Mouse (Mus musculus) limb, embryonic 11.5 days (tissue): ENCODE data around the gene Iffo1. TPM values are rescaled to one million over a fixed set of nuclear protein-coding genes. Genes with fewer than 3 reads are reported as not detected.

ENCODE experiments used
- ATAC-seq: fragments of 200-750 bp; cut with Nextera tagmentation; 2 replicates; pipeline ENCODE4 v1.8.0; 2017; ENCODE audit warnings: low read depth; ENCODE audit not compliant: insufficient number of reproducible peaks, low FRiP score, low TSS enrichment
- DNase-seq: peaks from one replicate; pipeline ENCODE4 v3.0.0-alpha.2; 2015; ENCODE audit warnings: low spot score
- H3K27ac ChIP-seq: fragments of 300-500 bp; sonication (generic); replicated peaks from 2 replicates; pipeline ENCODE4 v1.5.1; 2014; ENCODE audit warnings: low read depth, mild to moderate bottlenecking, low read length
- H3K27me3 ChIP-seq: fragments of 300-500 bp; sonication (generic); 2 replicates; pipeline ENCODE4 v1.6.1; 2014; ENCODE audit warnings: mild to moderate bottlenecking, low read length, mixed read lengths; ENCODE audit not compliant: control insufficient read depth, insufficient read depth
- H3K36me3 ChIP-seq: fragments of 300-500 bp; sonication (generic); 2 replicates; pipeline ENCODE4 v1.6.1; 2014; ENCODE audit warnings: mild to moderate bottlenecking, low read length, moderate library complexity, mixed read lengths; ENCODE audit not compliant: control insufficient read depth, insufficient read depth
- H3K4me1 ChIP-seq: fragments of 300-500 bp; sonication (generic); 2 replicates; pipeline ENCODE4 v1.6.1; 2014; ENCODE audit warnings: low read length, mixed read lengths; ENCODE audit not compliant: control insufficient read depth, insufficient read depth
- H3K4me2 ChIP-seq: fragments of 300-500 bp; sonication (generic); 2 replicates; pipeline ENCODE4 v1.6.1; 2014; ENCODE audit warnings: low read depth, mild to moderate bottlenecking, moderate library complexity; ENCODE audit not compliant: severe bottlenecking
- H3K4me3 ChIP-seq: fragments of 300-500 bp; sonication (generic); 2 replicates; pipeline ENCODE4 v1.5.1; 2014; ENCODE audit warnings: low read depth, low read length
- H3K9ac ChIP-seq: fragments of 300-500 bp; sonication (generic); 2 replicates; pipeline ENCODE4 v1.6.1; 2014; ENCODE audit warnings: mild to moderate bottlenecking, low read length
- H3K9me3 ChIP-seq: fragments of 300-500 bp; sonication (generic); 2 replicates; pipeline ENCODE4 v1.6.1; 2016; ENCODE audit warnings: low read length; ENCODE audit not compliant: control insufficient read depth
- WGBS: fragments of 180-500 bp; shearing (Covaris S2); extraction: QIAGEN DNeasy Blood & Tissue Kit; methylation state at CpG from one replicate; pipeline ENCODE4 v1.1.7; 2014; 5-methylcytosine and 5-hydroxymethylcytosine counted together
- polyA plus RNA-seq: library from polyadenylated mRNA; unstranded; fragments of >200 nt; fragmentation: Nextera tagmentation; extraction: Ambion mirVana; gene quantifications from 2 replicates; pipeline ENCODE4 v1.2.1, GENCODE M21; 2014

Gene Iffo1
- polyA plus RNA-seq, 1 experiment from 2014 or later: 14.5 TPM

DNA sequence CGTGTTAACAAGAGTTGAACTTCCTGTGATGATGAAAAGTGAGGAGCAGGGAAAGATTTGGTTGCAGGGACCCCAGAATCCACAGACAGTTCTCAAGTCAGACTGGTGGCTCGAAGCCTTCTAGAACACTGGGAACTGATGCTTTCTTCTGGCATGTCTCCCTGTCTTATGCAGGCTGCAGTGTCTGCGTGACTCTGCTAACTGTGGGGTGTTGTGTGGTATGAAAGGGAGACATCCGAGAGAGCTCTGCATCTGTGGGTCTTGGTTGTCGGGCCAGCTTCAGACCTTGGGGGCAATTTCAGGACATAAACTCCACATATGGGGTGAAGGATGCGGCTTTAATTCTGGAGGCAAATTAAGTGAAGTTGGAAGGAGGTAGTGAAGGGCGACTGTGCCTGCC, 1.1 kb downstream of the Iffo1 start:
- DNase-seq (no peak), ATAC-seq (no peak)
- peak overlapping the region; percentile 86 for H3K4me3 ChIP-seq
- H3K27me3 ChIP-seq: no peaks in the 10 kb centered on the region
- H3K9me3 ChIP-seq: no peaks in the 10 kb centered on the region
- peaks cover 22% of the 10 kb centered on the region; the same call in 1 of the 2 replicates for H3K4me1 ChIP-seq
- H3K9ac ChIP-seq: peak overlapping the region; percentile 89
- H3K36me3 ChIP-seq: peaks cover 16% of the 10 kb centered on the region
- WGBS: 56% methylated on average over 7 of the region's 7 CpGs
- H3K4me2 ChIP-seq: peak overlapping the region; percentile 96
- H3K27ac ChIP-seq: no peak overlapping the region

- WGBS: 85% methylated on average over 4 of the region's 4 CpGs
- no peak for DNase-seq
- Histone ChIP-seq H3K4me2 (peak overlapping the region; percentile 96; the same call in 1 of the 2 replicates), H3K4me3 (no peak overlapping the region), H3K9me3 (no peaks in the 10 kb centered on the region), H3K9ac (peak overlapping the region; percentile 89), H3K4me1 (peaks cover 22% of the 10 kb centered on the region; the same call in 1 of the 2 replicates), H3K27ac (no peak overlapping the region), H3K27me3 (no peaks in the 10 kb centered on the region), H3K36me3 (peaks cover 14% of the 10 kb centered on the region)
- no peak for ATAC-seq
These were observed 1.8 kb downstream of the Iffo1 start for GRCm38 (mm10) chr6:125146797-125147196.

DNA sequence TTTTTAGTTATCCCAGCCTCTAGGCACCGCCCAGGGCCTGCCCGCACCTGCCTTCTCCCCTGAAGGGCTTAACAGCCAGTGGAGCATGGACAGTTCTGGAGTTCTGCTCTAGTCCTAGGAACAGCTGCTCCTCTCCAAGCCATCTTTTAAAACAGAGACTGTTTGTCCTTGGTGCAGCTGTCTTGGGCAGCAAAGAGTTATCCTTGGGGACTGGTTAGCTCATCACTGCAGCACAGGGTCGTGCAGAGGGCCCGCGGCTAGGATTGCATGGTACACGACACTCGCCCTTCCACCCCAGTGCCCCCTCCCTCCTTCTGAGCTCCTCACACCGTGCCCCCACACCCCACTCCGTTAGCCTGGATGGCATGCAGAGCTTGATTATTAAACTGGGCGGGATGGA, 2.3 kb downstream of the Iffo1 start:
- H3K4me3 ChIP-seq: no peak overlapping the region
- H3K36me3 ChIP-seq: peaks cover 12% of the 10 kb centered on the region
- no peak for ATAC-seq
- no peak overlapping the region for H3K4me2 ChIP-seq
- H3K9me3 ChIP-seq: no peaks in the 10 kb centered on the region
- WGBS: 80% methylated on average over 10 of the region's 10 CpGs
- no peak overlapping the region for H3K9ac ChIP-seq
- no peak for DNase-seq
- H3K27ac ChIP-seq: no peak overlapping the region
- H3K27me3 ChIP-seq: no peaks in the 10 kb centered on the region
- peaks cover 22% of the 10 kb centered on the region; the same call in 1 of the 2 replicates for H3K4me1 ChIP-seq

DNA sequence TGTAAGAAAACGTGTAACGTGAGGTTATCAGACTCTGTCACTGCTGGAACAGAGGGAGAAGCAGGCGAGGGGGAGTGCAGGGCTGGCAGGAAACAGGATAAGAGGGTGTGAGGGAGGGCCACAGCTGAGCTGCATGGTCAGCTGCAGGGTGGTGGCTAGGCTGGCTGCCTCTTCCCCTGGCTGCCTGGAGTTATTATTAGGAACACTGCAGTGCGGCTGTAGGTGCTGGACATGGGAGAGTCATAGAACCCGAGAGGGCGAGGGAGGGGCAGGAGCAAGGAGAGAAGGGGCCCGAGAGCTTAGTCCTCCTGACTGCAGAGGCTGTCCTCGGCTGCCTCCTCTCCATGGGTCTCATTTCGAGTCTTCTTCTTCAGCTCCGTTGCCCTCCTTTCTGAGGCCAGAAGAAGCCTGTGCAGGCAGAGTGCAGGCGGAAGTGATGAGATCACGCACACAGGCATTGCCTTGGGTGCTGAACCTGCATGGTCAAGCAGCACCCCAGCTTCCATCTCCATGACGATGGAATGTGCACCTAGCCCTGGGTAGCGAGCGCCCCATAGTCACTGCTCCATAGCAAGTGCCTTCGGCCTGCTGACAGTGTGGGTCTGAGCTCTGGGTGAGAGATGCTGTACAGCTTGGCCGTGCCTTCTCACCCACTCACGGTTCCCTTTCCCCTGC, 3.3 kb downstream of the Iffo1 start:
- H3K9me3 ChIP-seq: no peaks in the 10 kb centered on the region
- H3K27me3 ChIP-seq: no peaks in the 10 kb centered on the region
- 0 out of 2 replicates have a peak overlapping the region, but pooled peaks have one; percentile 1 for H3K4me3 ChIP-seq
- 69% methylated on average over 18 of the region's 18 CpGs for WGBS
- H3K4me2 ChIP-seq: no peak overlapping the region
- 0 out of 2 replicates have a peak overlapping the region, but pooled peaks have one; percentile 14 for H3K27ac ChIP-seq
- H3K9ac ChIP-seq: peak overlapping the region; percentile 18; the same call in 1 of the 2 replicates
- DNase-seq (no peak), ATAC-seq (no peak)
- H3K36me3 ChIP-seq: peaks cover 15% of the 10 kb centered on the region
- peaks cover 22% of the 10 kb centered on the region; the same call in 1 of the 2 replicates for H3K4me1 ChIP-seq

GRCm38 (mm10) chr6:125148926-125149568, 4.0 kb downstream of the Iffo1 start:
- no peaks in the 10 kb centered on the region for H3K9me3 ChIP-seq
- 81% methylated on average over 16 of the region's 16 CpGs for WGBS
- no peaks in the 10 kb centered on the region for H3K27me3 ChIP-seq
- 0 out of 2 replicates have a peak overlapping the region, but pooled peaks have one; percentile 7 for H3K9ac ChIP-seq
- peaks cover 15% of the 10 kb centered on the region for H3K36me3 ChIP-seq
- no peak overlapping the region for H3K4me3 ChIP-seq
- H3K27ac ChIP-seq: no peak overlapping the region
- no peak overlapping the region for H3K4me2 ChIP-seq
- ATAC-seq: no peak
- no peak for DNase-seq
- peaks cover 22% of the 10 kb centered on the region; the same call in 1 of the 2 replicates for H3K4me1 ChIP-seq

DNA sequence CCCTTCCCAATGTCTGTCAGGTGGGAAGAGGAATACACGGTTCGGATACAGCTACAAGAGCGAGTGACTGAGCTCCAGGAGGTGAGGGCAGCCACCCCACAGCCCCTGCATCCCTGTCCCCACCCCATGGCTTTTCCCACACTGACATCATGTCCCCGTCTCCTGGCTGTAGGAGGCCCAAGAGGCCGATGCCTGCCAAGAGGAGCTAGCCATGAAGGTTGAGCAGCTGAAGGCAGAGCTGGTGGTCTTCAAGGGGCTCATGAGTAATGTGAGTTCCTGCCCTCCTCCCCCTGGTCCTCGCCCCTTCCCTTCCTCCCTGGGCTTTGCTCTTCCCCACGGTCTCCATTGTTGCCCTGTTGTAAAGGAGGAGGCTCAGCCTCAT, 4.5 kb downstream of the Iffo1 start:
- Histone ChIP-seq H3K27ac (no peak overlapping the region), H3K4me1 (peaks cover 19% of the 10 kb centered on the region; the same call in 1 of the 2 replicates), H3K9me3 (no peaks in the 10 kb centered on the region), H3K27me3 (no peaks in the 10 kb centered on the region), H3K36me3 (peaks cover 11% of the 10 kb centered on the region), H3K4me3 (no peak overlapping the region), H3K9ac (0 out of 2 replicates have a peak overlapping the region, but pooled peaks have one; percentile 7), H3K4me2 (no peak overlapping the region)
- 72% methylated on average over 7 of the region's 7 CpGs for WGBS
- ATAC-seq: no peak
- DNase-seq: no peak

DNA sequence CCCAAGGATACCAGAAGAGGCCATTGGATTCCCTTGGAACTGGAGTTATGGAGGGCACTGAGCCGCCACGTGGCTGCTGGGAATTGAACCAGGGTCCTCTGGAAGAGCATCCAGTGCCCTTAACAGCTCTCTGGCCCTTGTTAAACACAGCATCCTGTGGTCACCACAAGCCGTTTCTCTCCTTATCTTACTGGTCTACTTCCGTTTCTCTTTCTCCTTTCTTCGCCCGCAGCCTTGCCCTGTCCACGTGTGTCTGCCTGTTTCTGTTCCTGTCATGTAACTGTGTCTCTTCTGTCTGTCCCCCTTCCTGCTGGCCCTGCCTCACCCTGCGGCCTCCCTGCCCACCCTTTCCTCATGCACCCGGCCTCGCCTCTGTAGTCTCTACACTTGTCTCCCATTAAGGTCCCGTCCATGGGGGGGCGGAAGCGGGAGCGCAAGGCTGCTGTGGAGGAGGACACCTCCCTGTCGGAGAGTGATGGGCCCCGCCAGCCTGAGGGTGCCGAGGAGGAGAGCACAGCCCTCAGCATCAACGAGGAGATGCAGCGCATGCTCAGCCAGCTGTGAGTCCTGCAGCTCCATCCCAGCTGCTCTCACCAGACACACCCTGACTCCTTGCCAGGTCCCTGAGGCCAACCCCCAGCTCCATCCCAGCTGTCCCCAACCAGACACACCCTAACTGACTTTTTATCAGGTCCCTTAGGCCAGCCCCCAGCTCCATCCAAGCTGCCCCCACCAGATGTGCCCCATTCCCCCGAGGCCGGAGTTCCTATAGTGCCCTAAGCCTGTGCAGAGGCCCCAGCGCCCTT, 7.4 kb downstream of the Iffo1 start:
- H3K4me2 ChIP-seq: no peak overlapping the region
- ATAC-seq (no peak), DNase-seq (no peak)
- peaks cover 12% of the 10 kb centered on the region for H3K36me3 ChIP-seq
- H3K27me3 ChIP-seq: no peaks in the 10 kb centered on the region
- no peak overlapping the region for H3K4me3 ChIP-seq
- H3K27ac ChIP-seq: no peak overlapping the region
- H3K9me3 ChIP-seq: no peaks in the 10 kb centered on the region
- 84% methylated on average over 22 of the region's 22 CpGs for WGBS
- no peak overlapping the region for H3K9ac ChIP-seq
- H3K4me1 ChIP-seq: 0 out of 2 replicates have a peak, but pooled peaks cover 6% of the 10 kb centered on the region

DNA sequence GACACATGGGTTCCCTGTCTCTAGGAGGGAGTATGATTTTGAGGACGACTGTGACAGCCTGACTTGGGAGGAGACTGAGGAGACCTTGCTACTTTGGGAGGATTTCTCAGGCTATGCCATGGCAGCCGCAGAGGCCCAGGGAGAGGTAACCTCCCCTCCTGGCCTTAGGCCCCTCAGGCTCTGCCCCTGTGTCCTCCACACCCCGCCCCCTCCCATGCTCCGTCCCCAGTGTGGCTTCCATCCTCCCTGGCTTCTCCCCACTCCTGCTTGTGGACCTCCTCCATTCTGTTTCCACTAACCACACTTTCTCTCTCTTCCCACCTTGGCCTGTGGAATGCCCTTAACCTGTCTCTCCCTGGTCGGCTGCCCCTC, 8.0 kb downstream of the Iffo1 start:
- no peak overlapping the region for H3K9ac ChIP-seq
- no peak for DNase-seq
- no peak overlapping the region for H3K4me3 ChIP-seq
- 0 out of 2 replicates have a peak, but pooled peaks cover 6% of the 10 kb centered on the region for H3K4me1 ChIP-seq
- H3K9me3 ChIP-seq: no peaks in the 10 kb centered on the region
- no peaks in the 10 kb centered on the region for H3K27me3 ChIP-seq
- WGBS: 82% methylated on average over 5 of the region's 5 CpGs
- no peak overlapping the region for H3K27ac ChIP-seq
- ATAC-seq: no peak
- no peak overlapping the region for H3K4me2 ChIP-seq
- peaks cover 14% of the 10 kb centered on the region for H3K36me3 ChIP-seq
